18 mouse cellular contexts compared by ENCODE assay signal in genomic region chr6:137550181-137550580, GRCm38 (mm10).
A peak's percentile ranks its signal among the peaks of the same experiment; 100 is the strongest.
DNase-seq lines count a peak whose midpoint lies in the region; ATAC-seq and TF ChIP-seq lines count a peak whose summit lies in the region.
"Had no signal": no experiment of that assay in that cellular context is flagged by ENCODE, and none has a peak within 500 bp of the region (broad histone marks: within the 10 kb centered on the region; RNA-seq: fewer than 3 reads in every experiment).

No protein-coding gene starts in this region.

- peak; percentile 35 for DNase-seq in heart, postnatal 4 days
- no peak for DNase-seq in heart, postnatal 36 days
- DNase-seq in kidney, postnatal 10 days = peak; percentile 38
- DNase-seq in midbrain, embryonic 11.5 days (ENCODE audit: low spot score, missing footprints) = no peak
- no peak for DNase-seq in left cerebral cortex, postnatal 14 days (ENCODE audit: low spot score in 2 of 2)
- no peak for DNase-seq in frontal cortex, postnatal 14 days (ENCODE audit: low spot score in 2 of 2)
- DNase-seq: adrenal gland, postnatal 10 days; B cell, adult 2 months; cerebellum, postnatal 14 days; layer of hippocampus, postnatal 36 days; right cerebral cortex, postnatal 25 days had no signal

- peak overlapping the region; percentile 38 for H3K4me2 ChIP-seq in intestine, postnatal 0 days (replicated peaks; ENCODE audit: low read depth)
- H3K4me2 ChIP-seq in midbrain, embryonic 11.5 days = no peak overlapping the region
- H3K4me2 ChIP-seq: embryonic facial prominence, embryonic 13.5 days; forebrain, embryonic 12.5 days had no signal

- H3K4me3 ChIP-seq in intestine, postnatal 0 days (ENCODE audit: low read depth, low read length) = no peak overlapping the region
- no peak overlapping the region for H3K4me3 ChIP-seq in small intestine, adult 2 months (ENCODE audit: low read depth, low read length)
- no peak overlapping the region for H3K4me3 ChIP-seq in midbrain, embryonic 11.5 days (ENCODE audit: low read depth, low read length)
- H3K4me3 ChIP-seq: embryonic facial prominence, embryonic 13.5 days; forebrain, embryonic 12.5 days; hindbrain, embryonic 10.5 days; midbrain, embryonic 10.5 days had no signal

- intact Hi-C loops in heart, postnatal 36 days (cut with DNase I) = no loop called here
- intact Hi-C loops in left cerebral cortex, postnatal 14 days (cut with DNase I) = no loop called here

- H3K4me1 ChIP-seq in intestine, postnatal 0 days (replicated peaks; ENCODE audit: control insufficient read depth, insufficient read depth, low read length) = peaks cover 9% of the 10 kb centered on the region; the same call in 1 of the 2 replicates
- peaks cover 25% of the 10 kb centered on the region for H3K4me1 ChIP-seq in small intestine, adult 2 months (ENCODE audit: control insufficient read depth, insufficient read depth, insufficient read length, low read length)
- H3K4me1 ChIP-seq in midbrain, embryonic 11.5 days (ENCODE audit: control insufficient read depth, insufficient read depth, low read length) = no peaks in the 10 kb centered on the region
- H3K4me1 ChIP-seq: forebrain, embryonic 12.5 days; midbrain, embryonic 10.5 days had no signal

- no peaks in the 10 kb centered on the region for H3K27me3 ChIP-seq in intestine, postnatal 0 days (replicated peaks; ENCODE audit: control insufficient read depth, insufficient read depth, low read length)
- no peaks in the 10 kb centered on the region for H3K27me3 ChIP-seq in small intestine, adult 2 months (ENCODE audit: control insufficient read depth, insufficient read depth, low read length)
- no peaks in the 10 kb centered on the region for H3K27me3 ChIP-seq in midbrain, embryonic 11.5 days (ENCODE audit: control insufficient read depth, insufficient read depth, low read length)
- H3K27me3 ChIP-seq: embryonic facial prominence, embryonic 13.5 days; forebrain, embryonic 12.5 days had no signal

- no peak overlapping the region for H3K9ac ChIP-seq in intestine, postnatal 0 days (ENCODE audit: low read depth, low read length)
- H3K9ac ChIP-seq in midbrain, embryonic 11.5 days (ENCODE audit: low read length) = no peak overlapping the region
- H3K9ac ChIP-seq: embryonic facial prominence, embryonic 13.5 days; forebrain, embryonic 12.5 days had no signal

- ATAC-seq in intestine, postnatal 0 days = peak; percentile 96
- ATAC-seq in midbrain, embryonic 11.5 days (ENCODE audit: low FRiP score) = no peak
- ATAC-seq: inflammation-experienced regulatory T-cells, adult 6 months had no signal

- WGBS in intestine, postnatal 0 days = 29% methylated on average over 8 of the region's 8 CpGs
- WGBS in small intestine, adult 2 months = 20% methylated on average over 8 of the region's 8 CpGs
- 88% methylated on average over 8 of the region's 8 CpGs for WGBS in midbrain, embryonic 11.5 days

- H3K27ac ChIP-seq in intestine, postnatal 0 days (ENCODE audit: low read depth, low read length) = peak overlapping the region; percentile 84
- peak overlapping the region; percentile 88 for H3K27ac ChIP-seq in small intestine, adult 2 months (ENCODE audit: insufficient read depth, low read depth, low read length)
- no peak overlapping the region for H3K27ac ChIP-seq in midbrain, embryonic 11.5 days (ENCODE audit: low read depth, low read length)
- H3K27ac ChIP-seq: embryonic facial prominence, embryonic 13.5 days; forebrain, embryonic 12.5 days; hindbrain, embryonic 10.5 days; midbrain, embryonic 10.5 days had no signal

- no peaks in the 10 kb centered on the region for H3K9me3 ChIP-seq in intestine, postnatal 0 days (ENCODE audit: control insufficient read depth)
- no peaks in the 10 kb centered on the region for H3K9me3 ChIP-seq in midbrain, embryonic 11.5 days (ENCODE audit: control insufficient read depth, low read length)
- H3K9me3 ChIP-seq: embryonic facial prominence, embryonic 13.5 days; forebrain, embryonic 12.5 days; hindbrain, embryonic 10.5 days had no signal

- no peak for TF ChIP-seq CTCF in intestine, postnatal 0 days (IDR thresholded peaks at IDR 0.05; ENCODE audit: low read depth)
- TF ChIP-seq CTCF in small intestine, adult 2 months (IDR thresholded peaks at IDR 0.05; ENCODE audit: extremely low read depth, insufficient read length, insufficient replicate concordance, low read depth, low read length) = no peak

- no peak for TF ChIP-seq POLR2A in small intestine, adult 2 months (IDR thresholded peaks at IDR 0.05; ENCODE audit: low read depth, low read length)

- peaks cover 16% of the 10 kb centered on the region; the same call in 1 of the 2 replicates for H3K36me3 ChIP-seq in intestine, postnatal 0 days (ENCODE audit: control insufficient read depth, insufficient read depth)
- peaks cover 9% of the 10 kb centered on the region; the same call in 1 of the 2 replicates for H3K36me3 ChIP-seq in small intestine, adult 2 months (ENCODE audit: control insufficient read depth, insufficient read depth, low read length)
- H3K36me3 ChIP-seq in midbrain, embryonic 11.5 days (ENCODE audit: control insufficient read depth, insufficient read depth, low read length) = no peaks in the 10 kb centered on the region
- H3K36me3 ChIP-seq: embryonic facial prominence, embryonic 13.5 days; forebrain, embryonic 12.5 days; hindbrain, embryonic 10.5 days; midbrain, embryonic 10.5 days had no signal

Comparison
In these comparisons a context has a peak if more than half of its experiments do, and no peak if none do; other contexts are left out.
1. DNase-seq: peak in heart, postnatal 4 days (single experiment) and kidney, postnatal 10 days (single experiment); none in heart, postnatal 36 days (0 of 2), midbrain, embryonic 11.5 days (single experiment), left cerebral cortex, postnatal 14 days (0 of 2) and frontal cortex, postnatal 14 days (0 of 2).